Mouse (Mus musculus): ENCODE data around the gene Fzd2. TPM values are rescaled to one million over a fixed set of nuclear protein-coding genes. Genes with fewer than 3 reads are reported as not detected.
"Not testable (repeated sequence)": the region's sequence is repeated elsewhere in the genome, so short reads cannot be mapped to it uniquely, and the experiment has no call there.

The Fzd2 gene
- polyA plus RNA-seq, 1 experiment from 2014 or later, result 11.8 TPM

DNA sequence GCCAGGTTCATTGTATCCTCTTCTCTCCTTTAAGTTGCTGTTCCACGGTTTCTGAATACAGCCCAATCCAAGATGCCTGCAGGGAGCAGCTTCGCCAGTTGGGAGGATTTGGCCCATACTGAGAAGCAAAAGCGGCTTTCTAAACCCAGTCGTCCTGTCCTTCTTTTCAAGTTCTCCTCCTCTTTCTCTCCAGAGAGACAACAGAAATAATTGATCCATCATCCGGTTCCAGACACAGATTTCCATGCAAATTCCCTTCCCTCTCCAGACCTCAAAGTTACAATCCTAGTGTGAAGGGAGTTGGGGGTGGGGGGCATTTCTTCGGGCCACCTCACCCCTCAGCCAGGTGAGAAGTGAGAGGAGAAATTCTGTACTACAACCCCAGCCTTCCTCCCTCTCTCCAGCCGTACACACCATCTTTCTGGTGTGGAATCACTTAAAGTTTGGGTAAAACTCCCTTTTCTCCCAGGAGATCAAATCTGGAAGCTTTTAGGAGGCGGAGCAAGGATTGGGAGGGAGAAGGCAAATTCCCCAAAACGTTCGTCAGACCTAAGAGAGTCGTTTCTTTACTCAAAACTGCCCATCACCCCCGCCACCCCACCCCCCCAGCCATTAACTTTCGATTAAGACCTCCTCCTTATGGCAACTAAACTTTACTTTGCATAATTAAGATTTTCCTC, 1.2 kb upstream of the Fzd2 start:
- peak overlapping the region; percentile 80 for H3K4me3 ChIP-seq (ENCODE audit: low read depth, low read length)
- H3K9me3 ChIP-seq (ENCODE audit: control insufficient read depth, low read length), result no peaks in the 10 kb centered on the region
- H3K4me1 ChIP-seq (replicated peaks; ENCODE audit: control insufficient read depth, insufficient read depth), result 0 out of 2 replicates have a peak, but pooled peaks cover 2% of the 10 kb centered on the region
- H3K27me3 ChIP-seq (ENCODE audit: control insufficient read depth, insufficient read depth, low read length), result no peaks in the 10 kb centered on the region
- 7% methylated on average over 13 of the region's 13 CpGs for WGBS
- DNase-seq (ENCODE audit: low spot score) (no peak), ATAC-seq (ENCODE audit: low FRiP score, low TSS enrichment) (no peak)
- no peak for TF ChIP-seq EP300 (optimal IDR thresholded peaks at IDR 0.05)
- peak overlapping the region; percentile 70 for H3K9ac ChIP-seq (ENCODE audit: low read length)
- H3K27ac ChIP-seq (replicated peaks), result peak overlapping the region; percentile 96
- H3K36me3 ChIP-seq (ENCODE audit: control insufficient read depth, insufficient read depth, low read length), result no peaks in the 10 kb centered on the region
- peak overlapping the region; percentile 77 for H3K4me2 ChIP-seq (replicated peaks; ENCODE audit: low read depth)

DNA sequence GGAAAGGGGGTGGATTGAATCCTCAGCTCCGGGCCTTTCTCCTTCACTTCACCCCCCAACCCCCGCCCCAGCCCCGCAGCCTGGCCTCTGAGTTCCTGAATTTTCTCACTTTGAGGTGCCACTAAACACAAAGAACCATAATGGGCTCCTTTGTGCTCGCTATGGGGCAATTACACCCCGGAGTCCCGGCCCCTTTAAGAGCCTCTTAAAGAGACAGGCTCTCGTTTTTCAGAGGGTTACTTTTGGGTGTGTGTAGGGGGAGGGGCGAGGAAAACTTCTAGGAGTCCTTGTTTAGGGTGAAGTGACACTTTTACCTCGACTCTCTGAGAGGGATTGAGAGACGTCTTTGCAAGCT, 723 bp upstream of the Fzd2 start:
- 1% methylated on average over 10 of the region's 10 CpGs for WGBS
- Histone ChIP-seq H3K4me1 (replicated peaks; ENCODE audit: control insufficient read depth, insufficient read depth) (0 out of 2 replicates have a peak, but pooled peaks cover 3% of the 10 kb centered on the region), H3K9ac (ENCODE audit: low read length) (peak overlapping the region; percentile 70), H3K27ac (replicated peaks) (peak overlapping the region; percentile 96), H3K9me3 (ENCODE audit: control insufficient read depth, low read length) (no peaks in the 10 kb centered on the region), H3K4me2 (replicated peaks; ENCODE audit: low read depth) (peak overlapping the region; percentile 77), H3K4me3 (ENCODE audit: low read depth, low read length) (peak overlapping the region; percentile 80), H3K27me3 (ENCODE audit: control insufficient read depth, insufficient read depth, low read length) (no peaks in the 10 kb centered on the region), H3K36me3 (ENCODE audit: control insufficient read depth, insufficient read depth, low read length) (no peaks in the 10 kb centered on the region)
- peak; percentile 58; the same call in 1 of the 2 replicates for ATAC-seq (ENCODE audit: low FRiP score, low TSS enrichment)
- TF ChIP-seq EP300 (optimal IDR thresholded peaks at IDR 0.05), result no peak
- TF ChIP-seq CTCF (IDR thresholded peaks at IDR 0.05; ENCODE audit: low read depth), result no peak
- peak; percentile 67 for DNase-seq (ENCODE audit: low spot score)

DNA sequence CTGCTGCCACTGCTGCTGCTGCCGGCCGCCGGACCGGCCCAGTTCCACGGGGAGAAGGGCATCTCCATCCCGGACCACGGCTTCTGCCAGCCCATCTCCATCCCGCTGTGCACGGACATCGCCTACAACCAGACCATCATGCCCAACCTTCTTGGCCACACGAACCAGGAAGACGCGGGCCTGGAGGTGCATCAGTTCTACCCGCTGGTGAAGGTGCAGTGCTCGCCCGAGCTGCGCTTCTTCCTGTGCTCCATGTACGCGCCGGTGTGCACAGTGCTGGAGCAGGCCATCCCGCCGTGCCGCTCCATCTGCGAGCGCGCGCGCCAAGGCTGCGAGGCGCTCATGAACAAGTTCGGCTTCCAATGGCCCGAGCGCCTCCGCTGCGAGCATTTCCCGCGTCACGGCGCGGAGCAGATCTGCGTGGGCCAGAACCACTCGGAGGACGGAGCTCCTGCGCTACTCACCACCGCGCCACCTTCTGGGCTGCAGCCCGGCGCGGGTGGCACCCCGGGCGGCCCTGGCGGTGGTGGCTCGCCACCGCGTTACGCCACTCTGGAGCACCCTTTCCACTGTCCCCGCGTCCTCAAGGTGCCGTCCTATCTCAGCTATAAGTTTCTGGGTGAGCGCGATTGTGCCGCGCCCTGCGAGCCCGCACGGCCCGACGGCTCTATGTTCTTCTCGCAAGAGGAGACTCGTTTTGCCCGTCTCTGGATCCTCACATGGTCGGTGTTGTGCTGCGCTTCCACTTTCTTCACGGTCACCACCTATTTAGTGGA, 769 bp downstream of the Fzd2 start:
- under 1% methylated on average over 73 of the region's 74 CpGs for WGBS
- Histone ChIP-seq H3K9ac (ENCODE audit: low read length) (peak overlapping the region; percentile 86), H3K4me1 (replicated peaks; ENCODE audit: control insufficient read depth, insufficient read depth) (0 out of 2 replicates have a peak, but pooled peaks cover 3% of the 10 kb centered on the region), H3K36me3 (ENCODE audit: control insufficient read depth, insufficient read depth, low read length) (no peaks in the 10 kb centered on the region), H3K27ac (replicated peaks) (peak overlapping the region; percentile 93), H3K27me3 (ENCODE audit: control insufficient read depth, insufficient read depth, low read length) (no peaks in the 10 kb centered on the region), H3K9me3 (ENCODE audit: control insufficient read depth, low read length) (no peaks in the 10 kb centered on the region), H3K4me3 (ENCODE audit: low read depth, low read length) (peak overlapping the region; percentile 80), H3K4me2 (replicated peaks; ENCODE audit: low read depth) (peak overlapping the region; percentile 77)
- peak; percentile 57 for DNase-seq (ENCODE audit: low spot score)
- peak; percentile 41 for ATAC-seq (ENCODE audit: low FRiP score, low TSS enrichment)
- TF ChIP-seq EP300 (optimal IDR thresholded peaks at IDR 0.05) (no peak), CTCF (IDR thresholded peaks at IDR 0.05; ENCODE audit: low read depth) (peak; percentile 54)

GRCm38 (mm10) chr11:102605553-102606416, 1.6 kb downstream of the Fzd2 start:
- TF ChIP-seq EP300 (optimal IDR thresholded peaks at IDR 0.05) (no peak), CTCF (IDR thresholded peaks at IDR 0.05; ENCODE audit: low read depth) (peak; percentile 34)
- Histone ChIP-seq H3K27me3 (ENCODE audit: control insufficient read depth, insufficient read depth, low read length) (no peaks in the 10 kb centered on the region), H3K9ac (ENCODE audit: low read length) (peak overlapping the region; percentile 86), H3K9me3 (ENCODE audit: control insufficient read depth, low read length) (no peaks in the 10 kb centered on the region), H3K4me1 (replicated peaks; ENCODE audit: control insufficient read depth, insufficient read depth) (0 out of 2 replicates have a peak, but pooled peaks cover 3% of the 10 kb centered on the region), H3K36me3 (ENCODE audit: control insufficient read depth, insufficient read depth, low read length) (no peaks in the 10 kb centered on the region), H3K4me3 (ENCODE audit: low read depth, low read length) (peak overlapping the region; percentile 80), H3K4me2 (replicated peaks; ENCODE audit: low read depth) (peak overlapping the region; percentile 77), H3K27ac (replicated peaks) (peak overlapping the region; percentile 93)
- no peak for ATAC-seq (ENCODE audit: low FRiP score, low TSS enrichment)
- DNase-seq (ENCODE audit: low spot score), result peak; percentile 50
- WGBS, result 1% methylated on average over 62 of the region's 62 CpGs

GRCm38 (mm10) chr11:102606751-102607171, 2.6 kb downstream of the Fzd2 start:
- H3K9ac ChIP-seq (ENCODE audit: low read length), result peak overlapping the region; percentile 86
- H3K27me3 ChIP-seq (ENCODE audit: control insufficient read depth, insufficient read depth, low read length), result no peaks in the 10 kb centered on the region
- H3K9me3 ChIP-seq (ENCODE audit: control insufficient read depth, low read length), result no peaks in the 10 kb centered on the region
- peak overlapping the region; percentile 71 for H3K27ac ChIP-seq (replicated peaks)
- ATAC-seq (ENCODE audit: low FRiP score, low TSS enrichment), result no peak
- H3K36me3 ChIP-seq (ENCODE audit: control insufficient read depth, insufficient read depth, low read length), result no peaks in the 10 kb centered on the region
- 0 out of 2 replicates have a peak, but pooled peaks cover 3% of the 10 kb centered on the region for H3K4me1 ChIP-seq (replicated peaks; ENCODE audit: control insufficient read depth, insufficient read depth)
- DNase-seq (ENCODE audit: low spot score), result no peak
- H3K4me3 ChIP-seq (ENCODE audit: low read depth, low read length), result peak overlapping the region; percentile 80
- TF ChIP-seq EP300 (optimal IDR thresholded peaks at IDR 0.05), result no peak
- TF ChIP-seq CTCF (IDR thresholded peaks at IDR 0.05; ENCODE audit: low read depth), result no peak
- H3K4me2 ChIP-seq (replicated peaks; ENCODE audit: low read depth), result peak overlapping the region; percentile 77
- WGBS, result under 1% methylated on average over 12 of the region's 12 CpGs

GRCm38 (mm10) chr11:102607201-102607600, 3.0 kb downstream of the Fzd2 start:
- ATAC-seq (ENCODE audit: low FRiP score, low TSS enrichment); H3K27me3 ChIP-seq (ENCODE audit: control insufficient read depth, insufficient read depth, low read length); H3K9me3 ChIP-seq (ENCODE audit: control insufficient read depth, low read length); DNase-seq (ENCODE audit: low spot score); H3K36me3 ChIP-seq (ENCODE audit: control insufficient read depth, insufficient read depth, low read length); H3K4me1 ChIP-seq (replicated peaks; ENCODE audit: control insufficient read depth, insufficient read depth): not testable (repeated sequence)
- WGBS, result 4% methylated on average over 12 of the region's 12 CpGs
- H3K27ac ChIP-seq (replicated peaks), result peak overlapping the region; percentile 71
- peak overlapping the region; percentile 80 for H3K4me3 ChIP-seq (ENCODE audit: low read depth, low read length)
- peak overlapping the region; percentile 77 for H3K4me2 ChIP-seq (replicated peaks; ENCODE audit: low read depth)
- peak overlapping the region; percentile 86 for H3K9ac ChIP-seq (ENCODE audit: low read length)

Data from stomach, postnatal 0 days (tissue).